Mouse (Mus musculus): ENCODE results near the gene Ptpre.

DNA sequence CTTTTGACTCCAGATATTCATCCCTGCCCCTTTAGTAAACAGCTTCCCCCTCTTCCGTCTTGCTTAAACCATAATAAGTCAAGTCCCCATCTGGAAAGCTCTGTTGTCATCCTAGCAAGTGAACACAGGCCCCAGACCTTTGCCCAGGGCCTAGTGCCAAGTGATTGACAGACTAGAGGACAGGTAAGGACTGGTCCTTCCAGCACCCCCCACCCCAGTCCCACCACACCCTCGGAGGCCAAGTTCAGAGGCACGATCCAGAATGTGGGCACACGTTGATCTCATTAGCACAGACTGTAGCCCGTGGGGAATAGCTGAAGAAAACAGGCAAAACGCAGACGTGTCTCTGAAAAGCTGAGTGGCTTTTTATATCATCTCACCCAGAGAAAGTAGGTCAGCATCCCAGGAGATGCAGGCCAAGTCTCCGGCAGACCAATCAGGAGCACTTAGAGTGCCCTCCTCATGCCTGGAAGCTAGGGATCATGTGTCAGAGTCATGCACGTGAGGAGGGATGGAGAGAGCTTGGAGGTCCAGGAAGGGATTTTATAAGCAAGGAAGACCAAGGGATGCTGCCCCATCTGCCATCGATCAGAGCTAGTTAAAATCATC, 34.8 kb downstream of the Ptpre start:
- no peak for TF ChIP-seq POLR2A (IDR thresholded peaks at IDR 0.05; ENCODE audit: low read depth, low read length)
- no peak for TF ChIP-seq CTCF (conservative IDR thresholded peaks at IDR 0.05 in 1 of 2, IDR thresholded peaks at IDR 0.05 in 1 of 2; ENCODE audit: low read depth in 2 of 2, low read length in 2 of 2)
- no peak for TF ChIP-seq MXI1 (IDR thresholded peaks at IDR 0.05; ENCODE audit: low read depth, low read length)
- TF ChIP-seq MAZ (IDR thresholded peaks at IDR 0.05; ENCODE audit: low read depth, low read length) = no peak
- no peak for TF ChIP-seq JUND (conservative IDR thresholded peaks at IDR 0.05; ENCODE audit: low read depth, low read length)
- TF ChIP-seq CHD1 (IDR thresholded peaks at IDR 0.05; ENCODE audit: low read depth, low read length) = no peak
